Mouse (Mus musculus) neutrophil, adult 59 days (primary cell): Measurements from ENCODE around the gene Mpzl3. TPM values are rescaled to one million over a fixed set of nuclear protein-coding genes. Genes with fewer than 3 reads are reported as not detected.

Source experiments
- total RNA-seq, 2 experiments: library from RNA; stranded (reverse); gene quantifications; 1 replicate in 1 of 2; 2 replicates in 1 of 2; pipeline ENCODE4 v1.2.4; 2023

Mpzl3 gene
- 10 to 100 TPM in 1 of 2 experiments, 1 to 10 TPM in 1; 8.4 to 14.5 TPM for total RNA-seq

DNA sequence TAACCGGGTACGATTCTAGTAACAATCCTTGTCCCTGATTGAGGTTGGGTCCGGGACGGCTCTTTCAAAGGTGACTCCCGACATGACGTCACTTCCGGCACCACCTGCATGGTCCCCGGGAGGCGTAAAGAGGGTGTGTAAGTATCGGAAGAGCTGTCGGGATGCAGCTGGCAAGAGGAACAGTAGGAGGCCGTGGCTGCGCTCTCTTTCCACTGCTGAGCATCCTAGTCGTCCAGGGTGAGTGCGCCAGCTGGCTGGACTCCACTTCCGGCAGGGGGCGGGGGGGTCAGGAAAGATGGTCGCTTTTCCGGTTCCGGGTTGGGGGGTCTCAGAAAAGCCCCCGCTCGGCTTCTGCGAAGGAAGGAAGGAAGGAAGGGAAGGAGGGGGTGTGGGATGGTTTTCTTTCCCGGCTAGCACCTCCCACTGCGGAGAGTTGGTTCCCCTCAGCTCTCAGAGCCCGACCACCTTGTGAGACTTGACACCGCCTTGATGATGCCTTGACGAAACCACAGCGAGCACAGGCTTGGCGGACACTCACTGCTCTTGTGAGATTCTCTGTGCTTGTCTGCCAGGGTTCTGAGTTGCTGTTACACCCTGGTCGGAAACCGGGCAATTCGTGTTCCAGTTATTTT, at the start of gene Mpzl3:
Gene Mpzl3, plus strand, starts transcription at position 105 of the 632 bp plus-strand sequence.

GRCm38 (mm10) chr9:45009180-45010078, 45.6 kb upstream of the Mpzl3 start, which contains the start of gene Cd3e:
TSS of gene Cd3e (minus strand) at chr9:45009627.

GRCm38 (mm10) chr9:45039499-45039898, 15.5 kb upstream of the Mpzl3 start, which contains the start of gene Mpzl2:
TSS of gene Mpzl2 (plus strand) at chr9:45039799.

DNA sequence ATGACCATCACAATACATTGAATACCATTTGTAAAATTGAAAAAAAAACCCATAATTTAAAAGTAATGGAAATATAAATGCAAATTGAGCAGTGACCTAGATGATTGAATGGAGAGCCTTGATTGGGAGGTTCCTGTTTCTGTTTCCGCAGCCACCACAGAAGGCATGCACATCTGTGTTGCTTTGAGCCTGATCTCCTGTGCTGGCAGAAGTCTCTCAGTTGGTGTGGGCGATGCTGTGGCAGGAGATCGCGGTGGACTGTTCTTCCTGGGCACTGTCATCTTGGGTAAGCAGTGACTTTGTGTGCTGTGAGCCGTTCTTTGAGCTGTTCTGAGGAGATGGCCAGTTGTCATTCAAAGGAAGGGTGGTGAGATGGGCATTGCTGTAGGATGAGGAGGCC, 24.0 kb downstream of the Mpzl3 start, which contains the start of gene Jaml:
Gene Jaml, plus strand, starts transcription at position 173 of the 400 bp plus-strand sequence.

DNA sequence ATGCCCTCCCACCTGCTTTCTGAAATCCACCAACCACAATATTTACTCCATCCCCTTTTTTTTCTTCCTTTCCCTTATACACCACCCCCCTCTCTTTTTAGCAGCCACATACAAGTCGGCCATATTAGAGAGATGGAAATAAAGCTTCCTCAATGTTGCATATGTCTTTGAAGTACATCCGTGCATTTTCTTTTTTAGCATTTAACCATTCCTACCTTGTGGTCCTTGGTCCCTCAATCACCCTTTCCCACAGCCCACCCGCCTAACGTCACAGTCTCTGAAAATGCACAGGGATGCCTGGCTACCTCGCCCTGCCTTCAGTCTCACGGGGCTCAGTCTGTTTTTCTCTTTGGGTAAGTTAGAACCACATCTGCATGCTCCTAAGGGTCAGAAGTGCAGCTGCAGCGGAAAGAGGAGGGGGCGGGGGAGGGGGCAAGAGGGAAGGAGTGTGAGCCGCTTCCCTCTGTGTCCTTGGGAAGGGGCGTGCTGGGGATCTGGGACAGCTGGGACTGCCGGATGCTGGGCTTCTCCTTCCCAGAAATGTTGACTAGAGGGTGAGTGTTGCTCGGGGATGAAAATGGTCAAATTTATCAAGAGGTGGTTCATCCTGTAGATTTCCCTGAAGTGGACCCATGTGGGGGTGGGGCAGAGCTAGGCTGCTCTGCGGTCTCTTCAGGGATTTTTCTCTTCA, 62.9 kb downstream of the Mpzl3 start, which contains the start of gene Scn2b:
Gene Scn2b, plus strand, starts transcription at position 42 of the 691 bp plus-strand sequence.

Other genes starting within 250 kb of the Mpzl3 start
- 10 to 100 TPM; 35.4 to 40.9 TPM for gene Kmt2a, start 173.9 kb upstream of the Mpzl3 start, total RNA-seq
- gene Atp5l, start 134.4 kb upstream of the Mpzl3 start, total RNA-seq: 100 to 1,000 TPM; 196 to 198 TPM
- 10 to 100 TPM; 70.0 to 75.4 TPM for gene Ube4a, start 89.6 kb upstream of the Mpzl3 start, total RNA-seq
- gene Cd3g, start 74.8 kb upstream of the Mpzl3 start, total RNA-seq: 1 to 10 TPM; 1.0 to 1.3 TPM
- 100 to 1,000 TPM; 101 to 146 TPM for gene Cd3d, start 73.4 kb upstream of the Mpzl3 start, total RNA-seq
- gene Cd3e, start 45.6 kb upstream of the Mpzl3 start, total RNA-seq: under 1 TPM; 0.35 to 0.58 TPM
- gene Mpzl2, start 15.4 kb upstream of the Mpzl3 start, total RNA-seq: under 1 TPM; 0.11 to 0.44 TPM
- 100 to 1,000 TPM in 1 of 2 experiments, 10 to 100 TPM in 1; 98.4 to 104 TPM for gene Jaml, start 24.0 kb downstream of the Mpzl3 start, total RNA-seq
- 1 to 10 TPM; 1.2 to 1.3 TPM for gene Scn2b, start 62.6 kb downstream of the Mpzl3 start, total RNA-seq
- under 1 TPM in 1 of 2 experiments, not detected in 1; 0.40 TPM for gene Scn4b, start 83.2 kb downstream of the Mpzl3 start, total RNA-seq
- gene BC049352, start 126.8 kb downstream of the Mpzl3 start, total RNA-seq: under 1 TPM in 1 of 2 experiments, not detected in 1; 0.79 TPM
- under 1 TPM in 1 of 2 experiments, not detected in 1; 0.18 TPM for gene Tmprss4, start 148.9 kb downstream of the Mpzl3 start, total RNA-seq
- 10 to 100 TPM; 69.6 to 82.4 TPM for gene Il10ra, start 214.0 kb downstream of the Mpzl3 start, total RNA-seq